Mouse (Mus musculus) brain, embryonic 14.5 days (tissue): ENCODE measurements at regions not wholly inside any gene's neighbourhood (a gene's known extent, or its start where the extent isn't known, plus 50 kb on each side); places are given as distances from the start of the nearest gene placed in this dataset.

Experiments
- CTCF ChIP-seq: fragments of 200-500 bp; IDR thresholded peaks from 2 replicates; pipeline ENCODE4 v1.5.1; 2012; ENCODE audit warnings: inconsistent platforms, mild to moderate bottlenecking, moderate library complexity, borderline replicate concordance; ENCODE audit not compliant: insufficient read depth, insufficient read length; ENCODE audit errors: extremely low read depth
- POLR2A ChIP-seq: fragments of 200-500 bp; IDR thresholded peaks from 2 replicates; pipeline ENCODE4 v1.6.1; 2012; ENCODE audit warnings: mild to moderate bottlenecking, inconsistent platforms, borderline replicate concordance; ENCODE audit not compliant: poor library complexity, insufficient read depth, insufficient read length, severe bottlenecking; ENCODE audit errors: extremely low read depth

DNA sequence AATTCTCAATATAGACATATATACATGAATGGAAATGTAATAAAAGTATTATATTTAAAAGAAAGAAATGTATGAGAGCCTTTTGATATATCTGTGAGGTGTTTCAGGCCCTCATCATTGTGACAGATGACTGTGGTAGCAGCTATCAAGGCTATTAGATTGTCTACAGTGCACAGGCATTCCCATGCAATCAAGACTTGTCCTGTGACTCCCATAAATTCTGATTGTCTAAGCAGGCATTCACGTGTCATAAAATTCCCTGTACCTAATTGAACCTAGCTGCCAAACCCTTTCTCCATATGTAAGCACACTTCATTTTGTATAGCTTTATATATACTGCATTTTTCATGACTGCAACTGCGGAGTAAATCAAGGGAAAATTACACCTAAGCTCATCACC, 301.3 kb downstream of the Arl6ip6 start:
- TF ChIP-seq CTCF = no peak
- no peak for TF ChIP-seq POLR2A
